Mouse (Mus musculus): Measurements from ENCODE around the gene Morc1.

The Morc1 gene

DNA sequence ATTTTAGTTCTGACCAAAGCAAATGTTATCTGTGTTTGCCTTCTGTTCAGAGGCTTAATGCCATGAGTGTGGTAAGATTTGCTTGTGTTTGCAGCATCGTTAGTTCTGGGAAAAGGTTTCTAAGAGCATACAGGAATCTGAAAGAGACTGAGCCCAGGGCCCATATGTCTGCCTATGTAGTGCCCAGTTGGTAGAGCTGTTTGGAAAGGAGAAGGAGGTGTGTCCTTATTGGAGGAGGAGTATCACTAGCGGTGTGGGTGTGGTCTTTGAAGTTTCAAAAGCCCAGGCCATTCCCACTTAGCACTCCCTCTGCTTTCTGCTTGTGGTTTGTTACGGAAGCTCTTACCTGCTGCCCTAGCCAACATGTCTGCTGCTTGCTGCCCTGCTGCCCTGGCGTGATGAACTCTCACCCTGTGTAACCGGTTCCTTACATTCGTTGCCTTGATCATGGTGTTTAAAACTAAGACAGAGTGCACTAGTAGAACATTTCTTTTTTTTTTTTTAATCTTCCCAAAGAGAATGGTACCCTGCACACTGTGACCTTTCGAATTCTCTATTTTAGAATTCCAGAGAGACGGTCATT, 48.3 kb downstream of the Morc1 start:
- no peak for DNase-seq

DNA sequence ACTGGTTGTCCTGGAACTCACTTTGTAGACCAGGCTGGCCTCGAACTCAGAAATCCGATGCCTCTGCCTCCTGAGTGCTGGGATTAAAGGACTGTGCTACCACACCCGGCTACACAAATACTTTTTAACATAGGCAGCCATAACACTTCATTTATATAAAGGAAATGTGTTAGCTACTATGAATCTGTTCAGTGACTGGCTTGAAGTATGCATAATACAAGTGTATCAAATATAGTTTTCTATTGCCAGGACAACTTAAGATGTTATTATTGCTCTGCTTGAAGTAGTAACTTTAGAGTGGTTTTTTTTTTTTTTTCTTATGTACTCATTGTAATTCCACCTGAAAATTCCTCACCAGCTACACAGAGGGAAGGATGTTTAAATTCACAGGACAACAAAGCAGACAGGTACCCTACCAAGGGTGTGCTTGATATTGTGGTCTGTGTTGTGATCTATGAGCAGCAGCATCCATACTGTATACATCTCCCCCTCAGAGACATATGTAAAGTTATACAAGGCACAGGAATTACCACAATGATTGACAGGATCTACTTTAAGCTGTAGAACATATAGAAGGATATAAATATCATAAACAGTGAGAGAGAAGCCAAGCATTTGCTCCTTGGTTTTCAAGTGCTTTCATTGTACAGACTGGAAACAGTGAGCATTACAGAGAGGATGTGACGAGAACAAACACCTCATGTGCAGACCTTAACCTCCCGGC, 85.9 kb downstream of the Morc1 start:
- no peak for DNase-seq

DNA sequence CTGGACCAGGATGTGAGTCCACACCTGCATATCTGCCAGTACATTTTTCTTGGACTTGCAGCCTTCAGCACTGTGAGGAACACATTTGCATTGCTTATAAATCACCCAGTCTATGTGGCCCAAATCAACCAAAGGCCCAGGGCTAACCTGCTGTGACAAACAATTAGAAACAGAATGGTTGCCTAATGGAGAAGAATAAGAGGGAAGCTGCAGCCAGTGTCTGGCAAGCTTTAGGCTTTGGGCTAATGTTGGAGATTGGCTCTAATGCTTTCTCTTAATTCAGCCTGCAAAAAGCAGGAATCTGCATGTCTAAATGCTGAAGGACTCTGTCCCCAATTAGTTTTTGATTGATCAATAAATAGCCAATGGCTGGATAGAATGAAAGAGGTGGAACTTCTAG, 88.5 kb downstream of the Morc1 start:
- DNase-seq = no peak

DNA sequence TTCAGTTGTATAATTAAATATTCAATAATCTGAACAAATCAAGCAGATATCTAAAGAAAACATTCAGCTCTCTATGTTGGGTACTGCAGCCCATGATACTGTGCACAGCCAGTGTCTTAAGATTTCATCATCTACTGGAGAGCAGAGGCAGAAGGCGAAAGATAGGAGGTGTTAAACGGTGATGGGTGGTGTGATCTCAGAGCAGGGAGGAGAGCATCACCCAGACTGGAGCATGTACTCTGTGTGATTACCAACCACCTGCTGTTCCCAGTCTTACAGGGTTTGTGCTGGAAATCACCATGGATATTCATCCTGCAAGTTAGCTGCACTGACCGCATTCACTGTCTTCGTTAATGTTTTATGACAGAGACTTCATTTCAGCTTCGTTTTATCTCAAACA, 106.1 kb downstream of the Morc1 start:
- DNase-seq = no peak

DNA sequence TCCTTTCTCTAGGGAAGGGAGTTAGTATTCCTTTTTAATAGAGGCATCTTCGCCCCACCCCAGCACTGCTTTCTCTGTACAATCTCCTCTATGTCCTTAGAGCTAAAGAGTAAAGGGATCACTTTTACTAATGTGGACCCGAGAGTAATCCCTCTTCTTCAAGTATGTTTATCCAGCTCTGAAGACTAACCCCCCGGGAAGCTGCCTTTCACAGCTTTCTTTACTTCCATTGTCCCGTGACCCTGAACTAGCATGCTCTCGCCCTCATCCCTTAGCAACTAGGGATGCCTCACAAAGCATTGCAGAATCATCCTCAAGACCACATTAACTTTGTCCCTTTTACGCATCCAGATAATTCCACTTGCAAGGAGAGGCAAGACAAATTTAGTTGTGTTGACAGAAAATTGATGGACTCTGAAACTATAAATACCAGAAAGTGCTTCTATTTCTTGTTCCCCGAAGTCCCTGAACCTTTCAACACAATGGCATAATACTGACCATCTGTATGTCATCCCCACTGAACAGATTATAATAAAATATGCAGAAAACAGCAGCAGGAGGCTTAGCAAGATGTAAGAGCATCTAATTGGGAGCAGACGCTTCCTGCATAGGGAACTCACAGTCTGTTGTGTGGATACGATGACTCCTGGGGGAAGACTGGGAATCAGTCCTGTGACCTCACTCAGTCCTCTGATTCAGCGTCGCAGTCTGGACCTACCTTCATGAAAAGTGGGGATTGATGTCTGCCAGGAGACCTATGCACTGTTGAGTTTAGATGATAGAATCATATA, 131.4 kb downstream of the Morc1 start:
- no peak for DNase-seq

DNA sequence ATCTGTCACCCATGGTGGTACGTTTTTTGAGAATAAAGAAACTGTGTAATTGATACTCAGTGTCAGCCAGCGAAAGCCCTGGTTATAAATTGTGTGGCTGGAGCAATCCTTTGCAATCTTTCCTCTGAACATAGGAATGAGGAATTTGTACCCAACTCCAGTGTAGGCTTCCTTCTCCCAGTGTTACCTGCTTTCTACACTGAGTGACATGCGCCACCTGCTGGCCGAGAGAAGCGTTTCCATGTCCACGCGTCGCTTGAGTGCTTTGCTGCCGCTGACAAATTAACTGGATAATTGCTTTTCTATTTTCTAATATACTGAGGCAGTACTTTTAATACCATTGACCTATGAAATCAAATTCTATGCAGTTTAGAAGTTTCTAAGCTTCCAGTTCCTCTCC, 139.3 kb downstream of the Morc1 start:
- DNase-seq = peak; percentile 17 to 30

DNA sequence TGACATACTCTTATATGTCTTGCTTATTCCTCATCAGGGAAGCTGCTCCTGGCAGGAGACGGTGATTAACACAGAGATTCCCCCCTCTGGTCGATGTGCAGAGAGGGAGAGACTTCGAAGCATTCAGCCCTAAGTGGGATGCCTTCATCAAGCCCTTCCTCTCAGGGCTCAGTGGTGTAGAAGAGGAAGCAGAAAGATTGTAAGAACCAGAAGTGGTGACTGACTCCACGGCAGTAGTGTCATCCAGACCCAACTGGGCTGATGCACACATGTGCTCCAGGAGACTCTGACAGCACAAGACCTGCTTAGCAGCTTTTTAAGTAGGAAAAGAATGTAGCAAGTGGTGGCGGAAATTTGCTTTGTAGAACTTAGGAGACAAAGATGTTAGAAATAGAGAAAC, 143.0 kb downstream of the Morc1 start:
- DNase-seq = no peak

DNA sequence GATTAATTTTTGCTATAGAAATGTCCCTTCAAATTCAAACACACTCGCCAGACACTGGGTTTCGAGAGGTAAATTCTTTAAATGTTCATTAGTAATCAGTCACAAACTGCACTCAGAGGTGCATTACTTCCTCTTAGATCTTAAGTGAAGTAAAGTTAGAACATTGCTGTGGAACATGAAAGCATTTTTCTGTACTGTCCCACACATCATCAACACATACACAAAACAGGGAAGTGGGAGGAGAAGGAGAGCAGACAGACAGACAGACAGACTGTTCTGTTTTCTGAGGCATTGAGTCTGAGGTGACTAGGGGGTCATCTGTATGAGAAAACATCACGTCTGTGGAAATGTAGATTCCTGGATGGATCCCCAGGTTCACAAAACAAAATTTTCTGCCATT, 143.5 kb downstream of the Morc1 start:
- no peak for DNase-seq

DNA sequence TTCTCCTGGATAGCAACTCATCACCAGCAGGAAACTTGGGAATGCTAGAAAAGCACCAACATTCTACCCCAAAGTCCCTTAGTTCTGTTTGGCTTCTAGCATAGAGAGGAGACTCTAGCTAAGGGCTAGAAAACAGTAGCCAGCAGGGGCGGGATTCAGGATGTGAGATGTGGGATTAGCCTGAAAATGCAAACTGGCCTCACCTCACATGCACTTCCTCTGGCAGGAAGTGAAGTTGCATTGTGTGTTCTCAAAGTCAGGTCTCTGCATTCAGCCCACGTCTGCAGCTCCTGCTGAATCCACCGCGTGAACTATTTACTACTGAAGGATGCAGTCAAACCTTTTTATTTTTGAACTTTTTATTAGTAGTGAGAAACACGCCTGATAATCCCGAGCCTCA, 154.3 kb downstream of the Morc1 start:
- DNase-seq = peak in 1 of 2 experiments; percentile 34

DNA sequence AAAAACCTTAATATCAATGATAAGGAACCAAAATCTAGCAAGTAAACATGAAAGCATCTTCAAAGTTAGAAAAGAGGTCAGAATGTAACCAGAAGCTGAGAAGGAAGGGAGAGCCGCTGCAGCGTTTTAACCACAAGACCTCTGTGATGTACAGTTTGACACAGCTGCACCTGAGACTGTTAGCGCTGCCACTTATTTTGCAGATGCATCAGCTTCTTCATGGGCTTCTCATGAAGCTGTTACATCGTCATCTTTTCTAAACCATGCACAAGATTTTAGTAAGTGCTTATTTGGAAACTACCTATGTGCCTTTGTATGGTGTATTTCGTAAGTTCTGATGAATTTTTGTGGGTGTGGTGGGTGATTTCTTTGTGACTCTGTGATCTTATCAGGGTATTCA, 163.4 kb downstream of the Morc1 start:
- peak; percentile 66 to 80 for DNase-seq

DNA sequence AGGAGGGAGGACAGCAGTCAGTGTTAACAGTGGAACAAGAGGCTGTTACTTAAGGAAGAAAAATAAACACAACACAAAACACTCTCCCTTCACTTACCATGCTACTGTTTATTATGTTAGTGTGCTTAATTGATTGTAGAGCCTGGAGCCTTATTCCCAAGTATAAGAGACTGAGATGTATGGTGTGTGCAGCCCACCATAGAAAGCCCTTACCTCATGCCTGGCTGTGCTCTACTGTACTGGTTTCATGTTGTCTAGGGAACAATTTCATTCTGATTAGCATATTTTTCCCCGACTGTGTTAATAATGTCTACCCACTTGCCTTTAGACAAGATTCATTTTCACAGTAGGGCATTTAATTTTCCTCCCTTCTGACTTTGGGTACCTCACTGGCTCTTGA, 164.2 kb downstream of the Morc1 start:
- no peak for DNase-seq

DNA sequence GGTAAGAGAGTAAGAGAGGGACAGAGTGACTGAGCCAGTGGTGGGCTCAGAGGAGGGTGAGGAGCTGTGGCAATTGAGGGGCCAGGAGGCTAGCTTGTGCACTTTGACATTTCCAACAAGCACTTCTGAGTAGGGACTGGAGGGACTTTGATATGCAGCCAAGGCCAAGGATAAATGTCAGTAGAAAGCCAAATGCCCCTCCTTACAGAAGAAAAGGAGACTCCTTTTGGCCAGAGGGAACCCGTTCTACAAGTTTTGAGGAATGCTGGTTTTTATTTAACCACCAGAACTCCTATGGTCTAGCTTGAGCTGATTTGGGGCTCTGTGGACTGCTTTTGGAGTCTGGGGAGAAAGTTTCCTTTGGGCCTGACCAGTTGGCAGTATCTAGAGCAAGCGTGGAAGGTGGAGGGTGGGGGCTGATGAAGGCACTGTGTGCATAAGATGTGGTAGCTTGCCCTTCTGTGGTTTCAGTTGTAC, 172.7 kb downstream of the Morc1 start:
- DNase-seq = no peak

DNA sequence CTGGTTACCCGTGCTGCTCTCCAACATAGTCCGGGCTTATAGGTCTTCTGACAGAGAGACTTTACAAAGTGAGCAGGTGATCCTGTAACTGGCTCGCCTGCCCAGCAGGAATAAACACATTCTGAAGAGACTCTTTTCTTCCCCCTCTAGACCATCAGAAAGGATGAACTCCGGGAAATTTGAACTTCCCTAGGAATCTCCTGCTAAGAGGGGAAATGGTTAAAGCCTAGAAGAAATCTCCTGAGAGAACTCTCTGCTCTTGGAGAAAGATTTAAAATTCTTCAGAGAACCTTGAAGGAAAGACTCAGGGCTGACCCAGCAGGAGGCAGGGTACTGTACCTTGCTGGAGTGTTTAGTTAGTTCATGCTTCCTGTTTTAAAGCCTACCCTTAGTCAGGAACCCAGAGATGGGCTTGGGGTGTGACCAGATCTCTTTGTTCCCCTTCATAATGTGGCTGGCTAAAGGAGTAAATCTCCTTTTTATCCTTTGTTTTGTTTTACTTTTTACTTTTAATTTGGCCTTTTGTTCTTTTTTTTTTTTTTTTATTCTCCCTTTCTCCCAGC, 175.5 kb downstream of the Morc1 start:
- DNase-seq = no peak

DNA sequence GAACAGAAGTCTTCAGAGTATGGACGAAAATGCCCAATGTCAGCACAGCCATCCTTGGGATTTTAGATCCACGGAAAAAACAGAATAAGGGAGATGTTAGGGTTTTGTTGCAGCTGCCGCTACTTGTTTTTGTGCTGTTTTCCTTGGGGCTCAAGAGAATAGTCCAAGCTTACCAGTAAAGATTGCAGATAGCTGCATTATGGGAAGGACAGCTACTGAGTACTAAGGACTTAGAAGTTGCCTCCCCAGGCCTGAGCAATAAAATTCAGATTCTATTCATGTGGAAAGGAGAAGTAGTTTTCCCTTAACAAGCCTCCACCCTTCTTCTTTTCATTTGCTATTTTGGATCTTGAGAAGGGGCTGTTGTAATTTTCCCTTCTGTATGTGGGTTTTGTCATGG, 177.2 kb downstream of the Morc1 start:
- no peak for DNase-seq

DNA sequence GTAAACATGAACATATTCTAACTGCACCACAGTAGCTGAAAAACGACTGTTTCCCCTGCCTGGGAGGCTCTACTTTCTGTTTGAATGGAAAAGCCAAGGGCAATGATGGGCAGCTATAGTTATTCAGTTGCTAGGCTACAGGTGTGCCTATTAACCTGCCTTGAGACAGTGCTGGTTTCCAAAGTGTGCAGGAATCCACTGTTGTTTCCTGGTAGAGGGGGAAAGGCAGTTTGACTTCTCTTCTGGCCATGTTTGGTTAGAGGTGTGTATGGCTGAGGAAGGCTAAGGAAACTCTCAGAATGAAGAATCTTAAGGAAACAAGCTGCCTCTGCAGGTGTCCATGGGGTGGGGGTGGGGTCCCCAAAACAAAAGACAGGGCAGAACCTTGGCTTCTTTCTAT, 179.8 kb downstream of the Morc1 start:
- no peak for DNase-seq

DNA sequence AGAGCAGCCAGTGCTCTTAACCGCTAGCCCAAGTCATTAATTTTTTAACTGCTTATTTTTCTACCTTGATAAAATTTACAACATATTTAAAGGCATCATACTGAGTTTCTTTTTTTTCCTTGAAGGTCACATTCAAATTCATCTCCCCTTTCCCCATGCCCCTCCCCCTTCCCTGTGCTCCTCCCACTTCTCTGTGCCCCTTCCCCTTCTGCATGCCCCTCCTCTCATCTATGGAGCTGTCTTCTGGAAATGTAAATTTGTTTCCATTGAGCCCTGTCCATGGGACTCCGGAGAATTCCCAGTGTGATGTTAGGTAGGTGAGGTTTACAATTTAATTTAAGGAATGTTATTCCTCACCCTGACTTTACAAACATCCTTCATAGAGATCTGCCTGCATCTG, 180.4 kb downstream of the Morc1 start:
- DNase-seq = no peak

DNA sequence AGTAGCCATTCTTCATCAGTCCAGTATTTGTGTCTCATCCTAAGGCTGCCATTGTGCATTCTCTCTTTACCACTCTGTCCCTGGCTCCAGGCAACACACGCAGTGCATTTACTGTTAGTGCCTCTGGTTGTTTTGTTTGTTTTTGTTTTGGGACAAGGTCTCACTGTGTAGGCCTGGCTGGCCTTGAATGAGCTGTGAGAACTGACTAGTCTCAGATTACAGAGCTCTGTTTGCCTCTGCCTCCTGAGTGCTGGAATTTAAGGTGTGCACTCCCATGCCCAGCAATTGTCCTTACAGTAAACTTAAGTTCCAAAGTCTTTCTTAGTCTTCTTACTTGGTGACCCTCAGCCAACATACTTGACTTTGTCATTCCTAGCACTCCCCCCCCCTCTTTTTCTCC, 182.7 kb downstream of the Morc1 start:
- DNase-seq = no peak

DNA sequence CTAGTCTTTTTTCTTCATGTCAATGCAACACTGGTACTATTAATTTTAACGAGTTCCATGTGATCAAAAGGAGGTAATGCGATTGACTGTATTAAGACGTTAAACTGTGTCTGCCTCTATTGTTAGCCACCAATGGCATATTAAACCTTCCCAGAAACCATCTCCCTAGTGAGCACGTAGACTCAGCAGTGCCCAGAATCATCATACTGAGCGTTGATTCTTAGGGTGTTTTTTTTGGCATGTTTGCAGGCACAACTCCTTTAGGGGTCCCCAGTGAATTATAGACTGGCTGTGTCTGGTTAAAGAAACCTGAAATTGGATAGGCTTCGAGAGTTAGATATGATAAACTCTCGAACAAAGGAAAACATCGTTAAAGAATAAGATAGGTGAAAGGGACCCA, 189.5 kb downstream of the Morc1 start:
- DNase-seq = no peak

DNA sequence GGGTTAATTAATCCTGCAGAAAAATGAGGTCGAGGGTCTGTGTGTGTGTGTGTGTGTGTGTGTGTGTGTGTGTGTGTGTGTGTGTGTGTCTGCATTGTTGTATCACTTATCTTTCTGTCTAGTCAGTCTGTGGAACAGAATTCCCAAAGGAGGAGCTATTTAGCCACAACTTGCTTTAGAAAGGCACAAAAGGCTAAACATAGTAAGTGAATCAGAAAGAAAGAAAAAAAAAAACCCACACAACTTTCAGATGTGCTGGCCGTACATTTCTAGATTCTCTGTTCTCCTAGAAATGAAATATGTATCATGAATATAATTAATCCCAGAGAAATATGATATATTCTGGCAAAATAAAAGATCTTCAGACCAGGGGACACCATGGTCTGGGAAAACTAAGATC, 190.0 kb downstream of the Morc1 start:
- no peak for DNase-seq

DNA sequence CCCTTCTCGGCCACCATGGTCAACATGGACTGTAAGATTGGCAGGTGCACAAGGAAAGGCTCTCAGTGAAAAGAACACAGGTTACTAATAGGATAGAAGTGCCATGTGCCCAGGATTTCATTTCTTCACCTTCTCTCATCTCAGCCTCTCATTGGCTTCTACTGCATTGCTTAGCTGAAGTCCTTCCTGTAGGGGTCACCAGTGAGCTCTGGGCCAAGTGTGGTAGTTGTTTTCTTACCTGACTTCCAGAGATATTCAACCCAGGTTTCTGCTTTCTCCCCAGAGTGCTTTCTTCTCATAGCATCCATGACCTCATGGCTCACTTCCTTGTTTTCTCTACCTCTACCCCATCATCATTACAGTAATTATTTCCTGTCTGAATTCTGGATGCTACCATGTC, 192.4 kb downstream of the Morc1 start:
- DNase-seq = no peak

DNA sequence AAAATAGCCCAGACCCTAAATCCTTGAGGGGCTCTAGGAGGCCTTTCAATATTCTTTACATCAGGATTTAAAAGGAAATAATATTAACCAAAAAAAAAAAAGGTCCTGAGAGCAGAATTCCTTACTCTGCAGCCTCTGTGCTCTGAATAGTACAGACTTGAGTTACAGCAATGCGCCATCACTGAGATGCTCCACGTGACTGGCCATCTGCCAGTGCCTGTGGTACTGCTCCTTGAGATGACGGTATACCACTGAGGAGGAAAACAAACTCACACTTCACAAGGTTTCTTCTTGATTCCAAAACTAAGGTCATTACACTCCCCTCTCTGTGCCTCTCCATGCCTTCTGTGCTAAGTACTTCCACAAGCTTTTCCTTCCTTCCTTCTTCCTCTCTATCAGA, 195.1 kb downstream of the Morc1 start:
- DNase-seq = no peak

DNA sequence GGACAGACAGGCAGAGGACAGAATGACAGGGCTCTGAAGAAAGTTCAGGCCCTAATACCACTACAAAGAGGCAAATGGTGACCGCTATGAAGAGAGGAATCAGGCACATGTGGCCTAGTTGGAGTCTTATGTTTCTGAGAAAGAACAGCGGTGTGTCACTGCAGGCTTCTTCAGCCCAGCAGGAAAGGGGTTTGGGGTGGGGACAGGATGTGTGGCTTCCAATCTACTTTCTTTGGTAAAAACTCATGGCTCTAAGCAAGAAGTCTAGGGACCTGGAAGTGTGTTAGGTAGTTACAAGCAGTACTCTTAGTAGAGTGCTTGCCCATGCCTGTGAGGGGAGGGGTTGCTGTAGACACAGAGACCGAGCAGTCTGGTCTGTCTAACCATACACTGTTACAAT, 196.3 kb downstream of the Morc1 start:
- DNase-seq = peak; percentile 14 to 31

DNA sequence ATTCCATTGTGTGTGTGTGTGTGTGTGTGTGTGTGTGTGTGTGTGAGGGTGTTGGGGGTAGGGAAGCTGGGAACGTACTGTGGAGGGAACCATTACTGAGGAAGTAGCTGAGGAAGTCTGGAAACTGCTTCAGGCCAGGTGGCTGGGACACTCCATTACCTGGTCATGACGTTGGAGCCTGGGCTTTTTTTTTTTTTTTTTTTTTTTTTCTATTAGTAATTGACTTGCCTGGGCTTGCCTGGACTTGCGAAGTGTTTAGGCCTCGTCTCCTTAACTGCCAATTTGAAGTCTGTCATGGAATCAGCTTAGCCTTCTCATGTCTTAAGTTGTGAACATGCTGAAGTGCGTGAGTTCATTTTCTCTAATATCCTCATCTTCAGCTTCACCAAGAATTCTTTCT, 198.7 kb downstream of the Morc1 start:
- no peak for DNase-seq

DNA sequence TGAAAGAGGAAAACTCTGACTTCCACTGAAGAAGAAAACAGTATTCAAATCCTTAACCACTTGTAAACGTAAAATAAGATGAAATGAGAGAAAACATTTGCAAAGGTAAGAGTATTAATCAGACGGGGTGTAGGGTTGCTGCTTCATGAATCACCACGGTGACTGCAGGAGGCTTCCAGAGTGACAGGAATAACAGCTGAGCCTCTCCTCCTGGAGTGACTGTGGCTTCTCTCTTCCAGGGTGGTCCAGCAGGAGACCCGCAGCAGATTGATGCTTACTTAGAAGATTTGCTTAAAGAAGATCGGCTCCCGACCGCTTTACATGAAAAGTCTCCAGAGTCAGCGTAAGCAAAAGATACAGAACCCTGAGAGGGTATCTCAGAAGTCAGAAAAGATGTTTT, 199.4 kb downstream of the Morc1 start:
- DNase-seq = no peak
